Mouse (Mus musculus): ENCODE data around the gene Phkg2. TPM values are rescaled to one million over a fixed set of nuclear protein-coding genes. Genes with fewer than 3 reads are reported as not detected.

Gene Phkg2
- total RNA-seq (2021): 10 to 100 TPM in 1 of 2 experiments, 1 to 10 TPM in 1; 8.3 to 10.8 TPM
- long read RNA-seq, experiment 1, partial matches to known transcripts: 2 of 6 reads
- long read RNA-seq, experiment 1, other reads (novel, unspliced or antisense): 2 of 6 reads
- long read RNA-seq, experiment 2, partial matches to known transcripts: 1 of 6 reads
- long read RNA-seq, experiment 2, other reads (novel, unspliced or antisense): 0 of 6 reads

GRCm38 (mm10) chr7:127572895-127573471 lies at the start of gene Phkg2:
Gene Phkg2 (plus strand): TSS chr7:127573340.
- Histone ChIP-seq H3K27ac (peak within 1 kb of the TSS; percentile 89), H3K4me3 (peak within 1 kb of the TSS; percentile 88)
- intact Hi-C loops (cut with DNase I): no loop called here
- peak; percentile 94 for DNase-seq
- TF ChIP-seq CTCF (IDR thresholded peaks at IDR 0.05): no peak

- H3K4me3 ChIP-seq: no peak overlapping the region
- intact Hi-C loops (cut with DNase I): no loop called here
- TF ChIP-seq CTCF (IDR thresholded peaks at IDR 0.05): no peak
- no peak overlapping the region for H3K27ac ChIP-seq
- peak; percentile 28 for DNase-seq
These were observed 31.5 kb upstream of the Phkg2 start for GRCm38 (mm10) chr7:127541671-127542070.

- peak; percentile 53 for DNase-seq
- no peak overlapping the region for H3K27ac ChIP-seq
- no peak overlapping the region for H3K4me3 ChIP-seq
- intact Hi-C loops (cut with DNase I): no loop called here
- TF ChIP-seq CTCF (IDR thresholded peaks at IDR 0.05): no peak
These were observed 23.9 kb upstream of the Phkg2 start for GRCm38 (mm10) chr7:127549116-127549835.

- no peak for TF ChIP-seq CTCF (IDR thresholded peaks at IDR 0.05)
- intact Hi-C loops (cut with DNase I): loop anchor here (5.0 kb wide), 1 partner anchor 34 kb away; the partner anchor contains the start of gene Gm42715
- DNase-seq: no peak
- no peak overlapping the region for H3K4me3 ChIP-seq
- H3K27ac ChIP-seq: no peak overlapping the region
These were observed 21.6 kb upstream of the Phkg2 start for GRCm38 (mm10) chr7:127551558-127551957.

GRCm38 (mm10) chr7:127560580-127560979 lies 12.6 kb upstream of the Phkg2 start:
- no peak for DNase-seq
- no peak overlapping the region for H3K4me3 ChIP-seq
- TF ChIP-seq CTCF (IDR thresholded peaks at IDR 0.05): no peak
- H3K27ac ChIP-seq: no peak overlapping the region
- intact Hi-C loops (cut with DNase I): no loop called here

GRCm38 (mm10) chr7:127561340-127561858 lies 11.7 kb upstream of the Phkg2 start, which contains the start of gene Tmem265:
Gene Tmem265 (plus strand): TSS chr7:127561390.
- no peak within 1 kb of the TSS for H3K27ac ChIP-seq
- intact Hi-C loops (cut with DNase I): no loop called here
- H3K4me3 ChIP-seq: no peak within 1 kb of the TSS
- DNase-seq: no peak
- TF ChIP-seq CTCF (IDR thresholded peaks at IDR 0.05): no peak

GRCm38 (mm10) chr7:127564381-127565150 lies 8.6 kb upstream of the Phkg2 start:
- no peak for TF ChIP-seq CTCF (IDR thresholded peaks at IDR 0.05)
- intact Hi-C loops (cut with DNase I): no loop called here
- Histone ChIP-seq H3K27ac (no peak overlapping the region), H3K4me3 (no peak overlapping the region)
- no peak for DNase-seq

- Histone ChIP-seq H3K27ac (peak overlapping the region; percentile 89), H3K4me3 (peak overlapping the region; percentile 88)
These were observed 416 bp downstream of the Phkg2 start for GRCm38 (mm10) chr7:127573503-127574008.

GRCm38 (mm10) chr7:127574115-127574514 lies 975 bp downstream of the Phkg2 start:
- Histone ChIP-seq H3K27ac (peak overlapping the region; percentile 89; the same call in 1 of the 2 replicates), H3K4me3 (peak overlapping the region; percentile 88)
- intact Hi-C loops (cut with DNase I): no loop called here
- no peak for TF ChIP-seq CTCF (IDR thresholded peaks at IDR 0.05)
- DNase-seq: no peak

More at GRCm38 (mm10) chr7:127573503-127574008, 416 bp downstream of the Phkg2 start:
- DNase-seq: no peak
- TF ChIP-seq CTCF (IDR thresholded peaks at IDR 0.05): no peak
- intact Hi-C loops (cut with DNase I): no loop called here

- intact Hi-C loops (cut with DNase I): no loop called here
- TF ChIP-seq CTCF (IDR thresholded peaks at IDR 0.05): no peak
- no peak for DNase-seq
- no peak overlapping the region for H3K27ac ChIP-seq
- no peak overlapping the region for H3K4me3 ChIP-seq
These were observed 10.1 kb downstream of the Phkg2 start for GRCm38 (mm10) chr7:127583260-127583659.

- no peak for DNase-seq
- H3K27ac ChIP-seq: no peak overlapping the region
- H3K4me3 ChIP-seq: no peak overlapping the region
- TF ChIP-seq CTCF (IDR thresholded peaks at IDR 0.05): no peak
- intact Hi-C loops (cut with DNase I): loop anchor here (5.0 kb wide), 1 partner anchor 73 kb away; the partner anchor contains the start of gene Srcap
These were observed 11.9 kb downstream of the Phkg2 start for GRCm38 (mm10) chr7:127585031-127585430.

GRCm38 (mm10) chr7:127586149-127586548 lies 13.0 kb downstream of the Phkg2 start:
- intact Hi-C loops (cut with DNase I): loop anchor here (5.0 kb wide), 1 partner anchor 74 kb away; the partner anchor contains the start of gene Srcap
- H3K27ac ChIP-seq: no peak overlapping the region
- no peak for DNase-seq
- no peak for TF ChIP-seq CTCF (IDR thresholded peaks at IDR 0.05)
- H3K4me3 ChIP-seq: no peak overlapping the region
